Mouse (Mus musculus): ENCODE measurements around the gene 2310007B03Rik. TPM values are rescaled to one million over a fixed set of nuclear protein-coding genes. Genes with fewer than 3 reads are reported as not detected.
A peak's percentile ranks its signal among the peaks of the same experiment; 100 is the strongest.

Gene 2310007B03Rik
- total RNA-seq, 1 experiment, result 0.62 TPM

GRCm38 (mm10) chr1:93184071-93184828, 23.5 kb upstream of the 2310007B03Rik start:
- Histone ChIP-seq H3K4me1 (ENCODE audit: control insufficient read depth in 2 of 2, insufficient read depth in 2 of 2, low read length in 2 of 2, poor library complexity in 1 of 2) (no peaks in the 10 kb centered on the region; a peak in 1 of 4 replicates), H3K9ac (ENCODE audit: insufficient read depth, low read depth, low read length, poor library complexity, severe bottlenecking) (no peak overlapping the region), H3K27ac (ENCODE audit: insufficient read depth, low read depth, low read length, poor library complexity, severe bottlenecking) (no peak overlapping the region), H3K4me3 (ENCODE audit: insufficient read depth in 1 of 2, low read depth in 1 of 2, low read length in 2 of 2, poor library complexity in 1 of 2, severe bottlenecking in 1 of 2) (no peak overlapping the region), H3K36me3 (ENCODE audit: control insufficient read depth, insufficient read depth, low read length, poor library complexity, severe bottlenecking) (no peaks in the 10 kb centered on the region), H3K9me3 (ENCODE audit: control insufficient read depth, insufficient read depth, low read depth, low read length) (no peaks in the 10 kb centered on the region)
- DNase-seq (ENCODE audit: low read depth, low spot score), result no peak
- TF ChIP-seq CHD2 (IDR thresholded peaks at IDR 0.05; ENCODE audit: low read depth, low read length), result no peak
- no peak for TF ChIP-seq ZC3H11A (IDR thresholded peaks at IDR 0.05; ENCODE audit: borderline replicate concordance, low read depth, low read length)
- no peak for TF ChIP-seq ZNF384 (IDR thresholded peaks at IDR 0.05; ENCODE audit: low read depth, low read length)
- TF ChIP-seq MAFK (IDR thresholded peaks at IDR 0.05; ENCODE audit: insufficient read depth, low read depth, low read length), result no peak
- no peak for TF ChIP-seq HCFC1 (IDR thresholded peaks at IDR 0.05; ENCODE audit: borderline replicate concordance, insufficient read depth, low read length)
- in situ Hi-C loops (cut with MboI; ENCODE audit: low sequenced_read_pairs in 2 of 2, unreplicated experiment in 2 of 2), result no loop called here

DNA sequence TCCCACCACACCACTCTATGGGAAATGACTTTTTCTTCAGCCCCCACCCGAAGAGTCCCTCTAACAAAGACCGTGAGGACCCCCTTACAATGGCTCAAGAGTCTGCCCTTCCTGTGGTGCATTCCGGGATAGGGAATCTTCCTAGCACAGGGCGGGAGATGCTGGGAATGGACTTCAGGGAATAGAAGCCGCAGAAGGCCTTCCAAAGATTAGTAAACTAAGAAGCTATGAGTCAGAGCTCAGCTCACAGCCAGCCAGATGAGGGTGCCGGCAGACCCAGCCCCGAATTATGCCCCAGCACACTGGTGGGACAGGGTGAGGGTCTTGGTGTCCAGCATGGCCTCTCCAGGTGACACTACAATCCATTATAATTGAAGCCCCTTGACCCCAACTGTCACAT, 21.5 kb upstream of the 2310007B03Rik start:
- in situ Hi-C loops (cut with MboI; ENCODE audit: low sequenced_read_pairs in 2 of 2, unreplicated experiment in 2 of 2), result no loop called here
- no peak overlapping the region for H3K4me3 ChIP-seq (ENCODE audit: insufficient read depth in 1 of 2, low read depth in 1 of 2, low read length in 2 of 2, poor library complexity in 1 of 2, severe bottlenecking in 1 of 2)
- H3K4me1 ChIP-seq (ENCODE audit: control insufficient read depth in 2 of 2, insufficient read depth in 2 of 2, low read length in 2 of 2, poor library complexity in 1 of 2), result no peaks in the 10 kb centered on the region; a peak in 1 of 4 replicates
- no peaks in the 10 kb centered on the region for H3K36me3 ChIP-seq (ENCODE audit: control insufficient read depth, insufficient read depth, low read length, poor library complexity, severe bottlenecking)
- no peaks in the 10 kb centered on the region for H3K9me3 ChIP-seq (ENCODE audit: control insufficient read depth, insufficient read depth, low read depth, low read length)
- H3K9ac ChIP-seq (ENCODE audit: insufficient read depth, low read depth, low read length, poor library complexity, severe bottlenecking), result no peak overlapping the region
- no peak for TF ChIP-seq CHD2 (IDR thresholded peaks at IDR 0.05; ENCODE audit: low read depth, low read length)
- TF ChIP-seq ZNF384 (IDR thresholded peaks at IDR 0.05; ENCODE audit: low read depth, low read length), result no peak
- no peak for TF ChIP-seq MAFK (IDR thresholded peaks at IDR 0.05; ENCODE audit: insufficient read depth, low read depth, low read length)
- TF ChIP-seq ZC3H11A (IDR thresholded peaks at IDR 0.05; ENCODE audit: borderline replicate concordance, low read depth, low read length), result no peak
- TF ChIP-seq HCFC1 (IDR thresholded peaks at IDR 0.05; ENCODE audit: borderline replicate concordance, insufficient read depth, low read length), result no peak
- DNase-seq (ENCODE audit: low read depth, low spot score), result no peak
- H3K27ac ChIP-seq (ENCODE audit: insufficient read depth, low read depth, low read length, poor library complexity, severe bottlenecking), result no peak overlapping the region

DNA sequence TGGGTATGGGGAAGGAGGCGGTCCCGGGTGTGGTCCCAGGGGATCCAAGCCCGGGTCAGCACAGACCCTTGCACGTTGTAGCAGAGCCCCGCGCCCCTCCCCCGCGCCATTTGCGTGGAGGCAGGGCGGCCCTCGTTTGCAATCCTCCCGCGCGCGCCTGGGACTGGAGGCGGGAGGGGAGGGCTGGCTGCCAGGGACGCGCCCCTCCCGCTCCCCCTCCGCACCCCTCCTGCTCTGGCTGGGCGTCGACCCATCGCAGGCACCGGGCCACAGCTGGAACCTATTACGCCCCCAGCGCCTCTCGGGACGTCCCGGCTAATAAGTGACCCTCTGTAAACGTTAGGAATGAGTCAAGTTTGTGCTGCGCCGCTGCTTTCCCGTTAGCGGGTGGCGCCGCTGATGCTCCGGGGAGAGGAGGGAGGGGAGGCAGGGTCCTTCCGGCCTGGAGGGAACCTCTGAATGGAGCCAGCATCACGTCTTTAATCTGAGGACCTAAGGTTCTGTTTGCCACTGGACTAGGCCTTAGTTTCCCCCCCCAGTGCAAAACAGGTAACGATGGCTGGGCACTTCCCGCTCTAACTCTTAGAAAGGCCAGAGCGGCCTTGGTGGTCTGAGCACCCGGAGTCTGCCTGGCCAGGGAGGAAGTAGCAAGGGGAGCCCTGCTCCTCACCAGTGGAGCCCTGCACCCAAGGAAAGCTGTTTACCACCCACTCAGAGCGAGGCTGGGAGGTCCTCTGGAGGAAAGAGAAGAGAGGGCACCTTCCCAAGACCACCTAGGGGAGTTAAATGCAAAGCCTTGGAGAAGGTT, 16.0 kb upstream of the 2310007B03Rik start:
- DNase-seq (ENCODE audit: low read depth, low spot score), result no peak
- in situ Hi-C loops (cut with MboI; ENCODE audit: low sequenced_read_pairs in 2 of 2, unreplicated experiment in 2 of 2), result no loop called here
- no peaks in the 10 kb centered on the region for H3K9me3 ChIP-seq (ENCODE audit: control insufficient read depth, insufficient read depth, low read depth, low read length)
- H3K27ac ChIP-seq (ENCODE audit: insufficient read depth, low read depth, low read length, poor library complexity, severe bottlenecking), result no peak overlapping the region
- no peaks in the 10 kb centered on the region for H3K36me3 ChIP-seq (ENCODE audit: control insufficient read depth, insufficient read depth, low read length, poor library complexity, severe bottlenecking)
- H3K9ac ChIP-seq (ENCODE audit: insufficient read depth, low read depth, low read length, poor library complexity, severe bottlenecking), result peak overlapping the region; percentile 1; the same call in 1 of the 2 replicates
- H3K4me1 ChIP-seq (ENCODE audit: control insufficient read depth in 2 of 2, insufficient read depth in 2 of 2, low read length in 2 of 2, poor library complexity in 1 of 2), result peaks cover 0 to 11% of the 10 kb centered on the region in 2 experiments; a peak in 3 of 4 replicates
- TF ChIP-seq MAFK (IDR thresholded peaks at IDR 0.05; ENCODE audit: insufficient read depth, low read depth, low read length) (no peak), CHD2 (IDR thresholded peaks at IDR 0.05; ENCODE audit: low read depth, low read length) (no peak), ZNF384 (IDR thresholded peaks at IDR 0.05; ENCODE audit: low read depth, low read length) (no peak), HCFC1 (IDR thresholded peaks at IDR 0.05; ENCODE audit: borderline replicate concordance, insufficient read depth, low read length) (no peak), ZC3H11A (IDR thresholded peaks at IDR 0.05; ENCODE audit: borderline replicate concordance, low read depth, low read length) (no peak)
- peak overlapping the region; percentile 40 to 50 for H3K4me3 ChIP-seq (ENCODE audit: insufficient read depth in 1 of 2, low read depth in 1 of 2, low read length in 2 of 2, poor library complexity in 1 of 2, severe bottlenecking in 1 of 2)

DNA sequence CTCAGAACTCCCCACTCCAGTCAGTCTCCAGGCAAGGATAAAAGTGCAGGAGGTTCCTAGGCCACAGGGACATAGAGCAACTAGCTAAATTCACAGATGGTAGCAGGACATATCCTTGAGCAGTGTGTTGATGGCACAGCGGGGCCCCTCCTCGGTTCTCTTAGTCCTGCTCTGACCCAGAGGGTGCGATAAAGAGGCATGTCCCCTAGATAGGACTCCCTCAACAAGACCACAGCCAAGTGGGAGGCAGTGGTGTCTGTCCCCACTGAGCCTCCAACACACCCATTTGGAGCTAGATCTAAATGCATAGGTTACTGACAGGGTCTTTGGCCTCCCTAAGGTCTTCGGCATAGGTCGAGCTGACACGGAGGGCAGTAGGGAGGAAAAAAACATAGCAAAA, 15.1 kb upstream of the 2310007B03Rik start:
- no peak for TF ChIP-seq ZNF384 (IDR thresholded peaks at IDR 0.05; ENCODE audit: low read depth, low read length)
- TF ChIP-seq HCFC1 (IDR thresholded peaks at IDR 0.05; ENCODE audit: borderline replicate concordance, insufficient read depth, low read length), result no peak
- TF ChIP-seq CHD2 (IDR thresholded peaks at IDR 0.05; ENCODE audit: low read depth, low read length), result no peak
- no peak for DNase-seq (ENCODE audit: low read depth, low spot score)
- peaks cover 0 to 11% of the 10 kb centered on the region in 2 experiments; a peak in 3 of 4 replicates for H3K4me1 ChIP-seq (ENCODE audit: control insufficient read depth in 2 of 2, insufficient read depth in 2 of 2, low read length in 2 of 2, poor library complexity in 1 of 2)
- in situ Hi-C loops (cut with MboI; ENCODE audit: low sequenced_read_pairs in 2 of 2, unreplicated experiment in 2 of 2), result no loop called here
- H3K36me3 ChIP-seq (ENCODE audit: control insufficient read depth, insufficient read depth, low read length, poor library complexity, severe bottlenecking), result no peaks in the 10 kb centered on the region
- H3K27ac ChIP-seq (ENCODE audit: insufficient read depth, low read depth, low read length, poor library complexity, severe bottlenecking), result no peak overlapping the region
- H3K9me3 ChIP-seq (ENCODE audit: control insufficient read depth, insufficient read depth, low read depth, low read length), result no peaks in the 10 kb centered on the region
- H3K4me3 ChIP-seq (ENCODE audit: insufficient read depth in 1 of 2, low read depth in 1 of 2, low read length in 2 of 2, poor library complexity in 1 of 2, severe bottlenecking in 1 of 2), result no peak overlapping the region
- H3K9ac ChIP-seq (ENCODE audit: insufficient read depth, low read depth, low read length, poor library complexity, severe bottlenecking), result no peak overlapping the region

All from ES-E14 (cell line).